Mouse (Mus musculus) ES-E14 (cell line): ENCODE results near the gene B020031M17Rik. TPM values are rescaled to one million over a fixed set of nuclear protein-coding genes. Genes with fewer than 3 reads are reported as not detected.
"Not testable (repeated sequence)": the region's sequence is repeated elsewhere in the genome, so short reads cannot be mapped to it uniquely, and the experiment has no call there.

ENCODE experiments used
- DNase-seq: peaks from one replicate; pipeline ENCODE4 v3.0.0-alpha.2; 2013; ENCODE audit warnings: low read depth, low spot score
- H3K27ac ChIP-seq: 2 replicates; pipeline ENCODE4 v1.5.1; 2012; ENCODE audit warnings: low read depth, mild to moderate bottlenecking, low read length, moderate library complexity, mixed read lengths; ENCODE audit not compliant: poor library complexity, insufficient read depth, severe bottlenecking
- H3K36me3 ChIP-seq: 2 replicates; pipeline ENCODE4 v1.6.1; 2012; ENCODE audit warnings: mild to moderate bottlenecking, low read length, moderate library complexity, mixed read lengths; ENCODE audit not compliant: control insufficient read depth, poor library complexity, insufficient read depth, severe bottlenecking
- H3K4me1 ChIP-seq, 2 experiments: fragments of 150-350 bp in 1 of 2; sonication (generic) in 1 of 2; 2 replicates each; pipeline ENCODE4 v1.6.1; 2012; ENCODE audit warnings: low read length in 2 of 2, mild to moderate bottlenecking in 1 of 2, mixed read lengths in 1 of 2; ENCODE audit not compliant: control insufficient read depth in 2 of 2, insufficient read depth in 2 of 2, poor library complexity in 1 of 2
- H3K4me3 ChIP-seq, 2 experiments: fragments of 150-350 bp in 1 of 2; sonication (generic) in 1 of 2; 2 replicates each; pipeline ENCODE4 v1.5.1; 2012; ENCODE audit warnings: low read length in 2 of 2, low read depth in 1 of 2, mild to moderate bottlenecking in 1 of 2, mixed read lengths in 1 of 2; ENCODE audit not compliant: insufficient read depth in 1 of 2, poor library complexity in 1 of 2, severe bottlenecking in 1 of 2
- H3K9ac ChIP-seq: 2 replicates; pipeline ENCODE4 v1.6.1; 2012; ENCODE audit warnings: low read depth, mild to moderate bottlenecking, low read length, mixed read lengths; ENCODE audit not compliant: poor library complexity, insufficient read depth, severe bottlenecking
- H3K9me3 ChIP-seq: fragments of 150-350 bp; sonication (generic); 2 replicates; pipeline ENCODE4 v1.6.1; 2012; ENCODE audit warnings: low read depth, mild to moderate bottlenecking, low read length; ENCODE audit not compliant: control insufficient read depth, insufficient read depth
- in situ Hi-C, 2 experiments: fragments of 600-800 bp; cut with MboI; formaldehyde crosslinking; loops; one replicate each; pipeline ENCODE4 v1.15.1; 2025; ENCODE audit warnings: low sequenced_read_pairs in 2 of 2, inconsistent platforms in 1 of 2; ENCODE audit not compliant: unreplicated experiment in 2 of 2
- total RNA-seq: library from RNA; depleted of rRNA; stranded (reverse); fragments of 300-350 nt; gene quantifications from 2 replicates; pipeline ENCODE4 v1.2.3, GENCODE M21; 2012

Gene B020031M17Rik
- total RNA-seq, 1 experiment: 7.9 TPM

GRCm38 (mm10) chr13:119965302-119965952 is 14.8 kb upstream of the B020031M17Rik start:
- H3K36me3 ChIP-seq, DNase-seq, H3K27ac ChIP-seq, H3K9me3 ChIP-seq, H3K9ac ChIP-seq, H3K4me1 ChIP-seq, in situ Hi-C loops, H3K4me3 ChIP-seq: not testable (repeated sequence)

- H3K36me3 ChIP-seq, in situ Hi-C loops, H3K4me1 ChIP-seq, DNase-seq, H3K27ac ChIP-seq, H3K9me3 ChIP-seq, H3K4me3 ChIP-seq, H3K9ac ChIP-seq: not testable (repeated sequence)
Observed at GRCm38 (mm10) chr13:119962856-119963255, 12.2 kb upstream of the B020031M17Rik start.

GRCm38 (mm10) chr13:119955567-119955966 is 5.0 kb upstream of the B020031M17Rik start:
- H3K27ac ChIP-seq, in situ Hi-C loops, H3K36me3 ChIP-seq, H3K4me1 ChIP-seq, H3K9ac ChIP-seq, DNase-seq, H3K4me3 ChIP-seq, H3K9me3 ChIP-seq: not testable (repeated sequence)

GRCm38 (mm10) chr13:119955089-119955488 is 4.5 kb upstream of the B020031M17Rik start:
- H3K9me3 ChIP-seq, H3K9ac ChIP-seq, DNase-seq, H3K4me1 ChIP-seq, in situ Hi-C loops, H3K36me3 ChIP-seq, H3K4me3 ChIP-seq, H3K27ac ChIP-seq: not testable (repeated sequence)

GRCm38 (mm10) chr13:119929172-119929571 is 21.4 kb downstream of the B020031M17Rik start, which contains the start of gene Gm21761:
Gene Gm21761, minus strand, starts transcription at chr13:119929272.
- H3K4me3 ChIP-seq, in situ Hi-C loops, H3K9me3 ChIP-seq, DNase-seq, H3K27ac ChIP-seq, H3K4me1 ChIP-seq, H3K9ac ChIP-seq, H3K36me3 ChIP-seq: not testable (repeated sequence)

GRCm38 (mm10) chr13:119924597-119925340 is 25.8 kb downstream of the B020031M17Rik start:
- H3K9ac ChIP-seq, H3K4me1 ChIP-seq, H3K4me3 ChIP-seq, DNase-seq, H3K36me3 ChIP-seq, H3K9me3 ChIP-seq, H3K27ac ChIP-seq, in situ Hi-C loops: not testable (repeated sequence)

GRCm38 (mm10) chr13:119916966-119917722 is 33.5 kb downstream of the B020031M17Rik start:
- H3K9me3 ChIP-seq, in situ Hi-C loops, H3K27ac ChIP-seq, H3K4me1 ChIP-seq, H3K9ac ChIP-seq, DNase-seq, H3K36me3 ChIP-seq, H3K4me3 ChIP-seq: not testable (repeated sequence)

GRCm38 (mm10) chr13:119916449-119916848 is 34.2 kb downstream of the B020031M17Rik start:
- H3K27ac ChIP-seq, in situ Hi-C loops: not testable (repeated sequence)

More at GRCm38 (mm10) chr13:119916449-119916848, 34.2 kb downstream of the B020031M17Rik start:
- not testable (repeated sequence) for H3K4me3 ChIP-seq, DNase-seq, H3K4me1 ChIP-seq, H3K36me3 ChIP-seq, H3K9ac ChIP-seq, H3K9me3 ChIP-seq
